Mouse (Mus musculus) ES-E14 (cell line): ENCODE data around the gene Erbb4.

Experiments used
- CHD2 ChIP-seq: IDR thresholded peaks from 2 replicates; pipeline ENCODE4 v1.6.1; 2014; ENCODE audit warnings: mild to moderate bottlenecking, low read depth, low read length, inconsistent platforms
- HCFC1 ChIP-seq: IDR thresholded peaks from 2 replicates; pipeline ENCODE4 v1.6.1; 2012; ENCODE audit warnings: low read length, inconsistent platforms, borderline replicate concordance; ENCODE audit not compliant: insufficient read depth
- MAFK ChIP-seq: IDR thresholded peaks from 2 replicates; pipeline ENCODE4 v1.6.1; 2014; ENCODE audit warnings: mild to moderate bottlenecking, low read depth, low read length, inconsistent platforms; ENCODE audit not compliant: insufficient read depth

GRCm38 (mm10) chr1:68839352-68839751, 268.5 kb downstream of the Erbb4 start:
- TF ChIP-seq CHD2 = no peak
- TF ChIP-seq HCFC1 = no peak
- no peak for TF ChIP-seq MAFK
